Mouse (Mus musculus): ENCODE data around the gene Tceal3. TPM values are rescaled to one million over a fixed set of nuclear protein-coding genes. Genes with fewer than 3 reads are reported as not detected.
"Not testable (repeated sequence)": the region's sequence is repeated elsewhere in the genome, so short reads cannot be mapped to it uniquely, and the experiment has no call there.

Gene Tceal3
- polyA plus RNA-seq (2016; fragmentation: Nextera tagmentation; extraction: Ambion mirVana), result 2.7 and 4.8 TPM in 2 replicates

GRCm38 (mm10) chrX:136590199-136590896 lies at the start of gene Tceal3:
Tceal3 (plus strand) TSS chrX:136590842.
- Histone ChIP-seq H3K4me1 (no peaks in the 10 kb centered on the region), H3K36me3 (no peaks in the 10 kb centered on the region), H3K9me3 (replicated peaks) (no peaks in the 10 kb centered on the region), H3K4me3 (no peak within 1 kb of the TSS), H3K27ac (no peak within 1 kb of the TSS), H3K27me3 (ENCODE audit: low read depth, poor library complexity, severe bottlenecking) (0 out of 2 replicates have a peak, but pooled peaks cover 12% of the 10 kb centered on the region)
- DNase-seq (ENCODE audit: low spot score), result no peak
- 51% methylated on average over 12 of the region's 12 CpGs for WGBS

DNA sequence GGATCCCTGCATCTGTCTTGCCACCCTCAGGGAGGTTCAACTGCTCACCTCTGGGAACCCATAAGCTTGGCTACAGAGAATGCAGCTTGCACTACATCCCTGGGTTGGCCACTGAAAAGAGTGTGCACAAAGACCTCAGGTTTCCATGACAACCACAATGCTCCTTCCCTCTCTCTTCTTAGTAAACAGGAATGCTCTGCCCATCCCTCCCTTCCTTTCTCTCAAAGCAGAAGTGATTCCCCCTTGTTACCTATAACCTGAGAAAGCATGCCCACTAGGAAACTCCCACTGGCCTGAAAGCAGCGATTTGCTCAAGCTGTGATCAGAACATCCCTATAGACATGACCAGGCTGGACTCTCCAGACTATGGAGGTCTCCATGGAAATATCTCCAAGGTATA lies 46.7 kb upstream of the Tceal3 start, which contains the start of gene Kir3dl2:
Kir3dl2 (minus strand) TSS at position 101 of the 400 bp plus-strand sequence.
- H3K4me1 ChIP-seq; H3K36me3 ChIP-seq; H3K27ac ChIP-seq; DNase-seq (ENCODE audit: low spot score); H3K9me3 ChIP-seq (replicated peaks); H3K4me3 ChIP-seq; H3K27me3 ChIP-seq (ENCODE audit: low read depth, poor library complexity, severe bottlenecking): not testable (repeated sequence)
- 78% methylated on average over 1 of the region's 1 CpGs for WGBS

- H3K4me3 ChIP-seq; DNase-seq (ENCODE audit: low spot score); H3K36me3 ChIP-seq; H3K4me1 ChIP-seq; H3K27ac ChIP-seq; H3K27me3 ChIP-seq (ENCODE audit: low read depth, poor library complexity, severe bottlenecking); H3K9me3 ChIP-seq (replicated peaks): not testable (repeated sequence)
- 93% methylated on average over 9 of the region's 9 CpGs for WGBS
Measured at GRCm38 (mm10) chrX:136569094-136569493, 21.5 kb upstream of the Tceal3 start.

- no peaks in the 10 kb centered on the region for H3K36me3 ChIP-seq
- DNase-seq (ENCODE audit: low spot score), result no peak
- WGBS, result 89% methylated on average over 1 of the region's 1 CpGs
Measured at GRCm38 (mm10) chrX:136584617-136585016, 6.0 kb upstream of the Tceal3 start.

DNA sequence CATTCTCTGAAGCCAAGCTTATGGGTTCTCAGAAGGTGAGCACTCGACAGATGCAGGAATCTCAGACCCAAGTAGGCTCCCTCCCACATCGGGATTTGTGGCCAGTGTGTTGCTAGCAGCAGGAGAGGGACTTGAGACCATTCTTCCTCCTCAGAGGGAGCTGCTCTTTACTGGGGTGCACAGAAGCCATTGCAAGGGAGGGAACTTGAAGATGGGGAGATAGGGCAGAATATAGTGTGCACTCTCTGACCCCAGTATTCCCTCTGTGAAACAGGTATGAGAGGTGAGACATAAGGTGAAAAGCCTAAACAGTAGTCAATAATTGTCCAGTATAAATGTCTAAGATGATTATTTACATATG lies 235 bp downstream of the Tceal3 start:
- Histone ChIP-seq H3K36me3 (no peaks in the 10 kb centered on the region), H3K4me1 (no peaks in the 10 kb centered on the region), H3K27ac (no peak overlapping the region), H3K9me3 (replicated peaks) (no peaks in the 10 kb centered on the region), H3K27me3 (ENCODE audit: low read depth, poor library complexity, severe bottlenecking) (0 out of 2 replicates have a peak, but pooled peaks cover 12% of the 10 kb centered on the region), H3K4me3 (no peak overlapping the region)
- no peak for DNase-seq (ENCODE audit: low spot score)
- 28% methylated on average over 2 of the region's 2 CpGs for WGBS

More at GRCm38 (mm10) chrX:136584617-136585016, 6.0 kb upstream of the Tceal3 start:
- H3K27me3 ChIP-seq (ENCODE audit: low read depth, poor library complexity, severe bottlenecking), result no peaks in the 10 kb centered on the region
- no peaks in the 10 kb centered on the region for H3K4me1 ChIP-seq
- H3K4me3 ChIP-seq, result no peak overlapping the region
- no peak overlapping the region for H3K27ac ChIP-seq
- no peaks in the 10 kb centered on the region for H3K9me3 ChIP-seq (replicated peaks)

GRCm38 (mm10) chrX:136599416-136599815 lies 8.8 kb downstream of the Tceal3 start:
- peak; percentile 30 for DNase-seq (ENCODE audit: low spot score)
- Histone ChIP-seq H3K4me3 (no peak overlapping the region), H3K36me3 (no peaks in the 10 kb centered on the region), H3K27me3 (ENCODE audit: low read depth, poor library complexity, severe bottlenecking) (no peaks in the 10 kb centered on the region; the same call in 1 of the 2 replicates), H3K4me1 (no peaks in the 10 kb centered on the region), H3K9me3 (replicated peaks) (no peaks in the 10 kb centered on the region), H3K27ac (no peak overlapping the region)
- WGBS, result 22% methylated on average over 3 of the region's 3 CpGs

DNA sequence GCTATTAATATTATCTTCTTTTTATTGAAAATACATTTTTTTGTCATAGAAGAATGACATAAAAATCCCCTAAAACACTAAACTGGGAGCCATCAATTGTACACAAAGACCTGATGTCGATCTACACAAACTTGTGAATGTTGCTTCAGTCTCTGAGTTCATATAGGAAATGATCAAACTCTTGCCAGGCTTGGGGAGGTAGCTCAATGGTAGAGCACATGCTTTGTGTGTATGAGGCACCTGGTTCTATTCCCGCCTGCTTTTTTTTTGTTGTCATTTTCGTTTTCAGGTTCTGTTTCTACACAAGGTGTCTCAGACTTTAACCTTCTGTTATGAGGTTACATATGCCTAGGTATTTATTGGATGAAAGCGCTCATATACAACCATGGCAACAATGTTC lies 16.3 kb downstream of the Tceal3 start:
- no peak for DNase-seq (ENCODE audit: low spot score)
- Histone ChIP-seq H3K27me3 (ENCODE audit: low read depth, poor library complexity, severe bottlenecking) (peaks cover 18% of the 10 kb centered on the region), H3K27ac (no peak overlapping the region), H3K36me3 (no peaks in the 10 kb centered on the region), H3K4me1 (no peaks in the 10 kb centered on the region), H3K4me3 (no peak overlapping the region), H3K9me3 (replicated peaks) (no peaks in the 10 kb centered on the region)
- 92% methylated on average over 4 of the region's 4 CpGs for WGBS

DNA sequence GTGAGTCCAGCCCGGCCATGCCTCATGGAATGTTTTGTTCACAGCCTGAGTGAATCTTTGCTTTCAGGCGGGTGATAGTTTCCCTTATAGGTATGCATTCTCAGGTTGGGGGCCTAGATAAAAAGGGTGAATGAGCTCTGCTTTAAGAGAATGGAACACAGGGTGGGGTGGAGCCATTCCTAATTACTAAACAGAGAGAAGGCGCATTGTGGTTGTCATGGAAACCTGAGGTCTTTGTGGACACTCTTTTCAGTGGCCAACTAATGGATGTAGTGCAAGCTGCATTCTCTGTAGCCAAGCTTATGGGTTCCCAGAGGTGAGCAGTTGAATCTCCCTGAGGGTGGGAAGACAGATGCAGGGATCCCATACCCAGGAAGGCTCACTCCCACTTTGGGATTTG lies 16.8 kb downstream of the Tceal3 start:
- Histone ChIP-seq H3K36me3 (no peaks in the 10 kb centered on the region), H3K27ac (no peak overlapping the region), H3K4me3 (no peak overlapping the region), H3K4me1 (no peaks in the 10 kb centered on the region), H3K27me3 (ENCODE audit: low read depth, poor library complexity, severe bottlenecking) (peaks cover 22% of the 10 kb centered on the region), H3K9me3 (replicated peaks) (no peaks in the 10 kb centered on the region)
- no peak for DNase-seq (ENCODE audit: low spot score)
- 86% methylated on average over 3 of the region's 3 CpGs for WGBS

DNA sequence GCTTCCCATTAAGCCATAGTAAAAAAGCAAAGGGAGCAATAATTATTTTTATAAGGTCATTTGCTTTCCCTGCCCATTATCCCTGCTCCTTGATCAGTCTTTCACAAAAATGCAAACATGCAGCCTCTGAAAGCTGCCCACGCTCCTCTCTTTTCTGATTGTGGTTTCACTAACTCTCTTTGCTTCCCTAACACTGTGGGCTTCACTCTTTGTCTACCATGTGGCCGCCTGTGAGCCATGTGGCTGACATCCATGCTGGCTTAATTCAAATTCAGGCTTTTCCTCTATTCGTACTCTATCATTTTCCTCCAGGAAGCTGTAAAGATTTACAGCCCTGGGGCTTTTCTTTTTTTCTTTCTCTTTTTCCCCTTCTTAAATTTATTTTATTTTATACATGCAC lies 20.7 kb downstream of the Tceal3 start:
- Histone ChIP-seq H3K9me3 (replicated peaks) (no peaks in the 10 kb centered on the region), H3K36me3 (no peaks in the 10 kb centered on the region), H3K27ac (no peak overlapping the region), H3K4me3 (no peak overlapping the region), H3K4me1 (no peaks in the 10 kb centered on the region), H3K27me3 (ENCODE audit: low read depth, poor library complexity, severe bottlenecking) (peaks cover 22% of the 10 kb centered on the region)
- no peak for DNase-seq (ENCODE audit: low spot score)
- WGBS, result 85% methylated on average over 3 of the region's 3 CpGs

DNA sequence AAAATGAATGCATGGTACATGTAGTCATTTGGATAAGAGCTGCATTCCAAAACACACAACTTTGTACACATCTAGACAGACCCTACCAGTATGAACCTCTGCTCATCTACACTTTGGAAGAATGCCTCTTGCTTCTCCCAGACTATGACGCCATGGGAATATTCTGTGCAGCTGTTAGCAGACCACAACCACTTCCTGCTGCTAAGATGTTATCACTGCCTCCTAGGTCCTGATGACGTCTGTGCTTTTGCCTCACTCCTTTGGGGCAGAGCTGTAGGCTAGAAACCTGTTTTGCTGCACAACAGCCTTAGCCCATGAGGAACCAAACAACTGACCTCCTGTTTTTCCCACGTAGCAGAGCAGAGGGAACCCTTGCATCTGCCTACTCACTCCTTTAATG lies 25.2 kb downstream of the Tceal3 start:
- 45% methylated on average over 3 of the region's 3 CpGs for WGBS

GRCm38 (mm10) chrX:136624905-136625569 lies 34.4 kb downstream of the Tceal3 start:
- Histone ChIP-seq H3K4me3 (no peak overlapping the region), H3K36me3 (no peaks in the 10 kb centered on the region), H3K9me3 (replicated peaks) (no peaks in the 10 kb centered on the region), H3K4me1 (no peaks in the 10 kb centered on the region), H3K27me3 (ENCODE audit: low read depth, poor library complexity, severe bottlenecking) (0 out of 2 replicates have a peak, but pooled peaks cover 14% of the 10 kb centered on the region), H3K27ac (no peak overlapping the region)
- WGBS, result 52% methylated on average over 9 of the region's 9 CpGs
- peak; percentile 35 for DNase-seq (ENCODE audit: low spot score)

More for the DNA sequence above, 25.2 kb downstream of the Tceal3 start:
- not testable (repeated sequence) for H3K27ac ChIP-seq; H3K36me3 ChIP-seq; H3K4me1 ChIP-seq; H3K9me3 ChIP-seq (replicated peaks); H3K4me3 ChIP-seq; DNase-seq (ENCODE audit: low spot score)
- peaks cover 11% of the 10 kb centered on the region for H3K27me3 ChIP-seq (ENCODE audit: low read depth, poor library complexity, severe bottlenecking)

DNA sequence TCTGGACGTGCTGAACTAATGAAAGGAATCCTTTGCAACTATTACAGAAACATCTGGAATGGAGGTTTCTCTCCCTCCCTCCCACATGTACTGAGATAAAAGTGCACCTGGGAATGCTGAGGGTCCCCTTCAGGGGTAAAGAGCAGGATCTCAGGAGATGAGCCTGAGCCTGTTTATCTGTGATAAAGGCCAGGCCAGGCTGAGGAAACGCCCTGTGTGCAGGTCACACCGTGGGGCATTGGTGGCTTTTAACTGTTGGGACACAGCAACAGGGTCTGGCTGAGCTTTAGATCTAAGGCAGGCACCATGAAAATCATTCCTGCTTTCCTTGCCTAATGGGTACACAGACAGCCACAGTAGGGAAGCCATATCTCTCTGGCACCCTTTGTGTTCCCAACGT lies 35.3 kb downstream of the Tceal3 start:
- no peaks in the 10 kb centered on the region for H3K4me1 ChIP-seq
- H3K27me3 ChIP-seq (ENCODE audit: low read depth, poor library complexity, severe bottlenecking), result 0 out of 2 replicates have a peak, but pooled peaks cover 14% of the 10 kb centered on the region
- DNase-seq (ENCODE audit: low spot score), result no peak
- WGBS, result 59% methylated on average over 4 of the region's 4 CpGs
- H3K4me3 ChIP-seq, result no peak overlapping the region
- no peaks in the 10 kb centered on the region for H3K9me3 ChIP-seq (replicated peaks)
- no peaks in the 10 kb centered on the region for H3K36me3 ChIP-seq
- no peak overlapping the region for H3K27ac ChIP-seq

DNA sequence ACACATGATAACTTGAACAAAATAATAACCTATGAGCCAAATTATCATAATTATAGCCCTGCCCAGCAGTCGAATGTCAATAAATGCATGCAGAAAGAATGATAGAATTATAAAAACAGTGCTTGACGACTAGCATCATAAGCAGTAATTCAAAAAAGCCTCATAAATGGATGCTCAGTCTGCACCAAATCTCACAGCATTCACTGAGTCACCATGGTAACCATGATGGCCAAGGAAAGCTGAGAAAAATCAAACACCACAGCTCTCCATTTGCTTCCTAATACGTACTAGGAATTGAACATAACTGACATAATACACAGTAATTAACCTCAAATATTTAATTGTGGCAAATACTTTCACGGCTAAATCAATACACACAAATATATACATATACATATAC lies 44.5 kb downstream of the Tceal3 start:
- 85% methylated on average over 4 of the region's 4 CpGs for WGBS
- DNase-seq (ENCODE audit: low spot score), result no peak

More for the DNA sequence above, 44.5 kb downstream of the Tceal3 start:
- Histone ChIP-seq H3K27ac (no peak overlapping the region), H3K4me3 (no peak overlapping the region), H3K9me3 (replicated peaks) (no peaks in the 10 kb centered on the region), H3K27me3 (ENCODE audit: low read depth, poor library complexity, severe bottlenecking) (peaks cover 10% of the 10 kb centered on the region; the same call in 1 of the 2 replicates), H3K36me3 (no peaks in the 10 kb centered on the region), H3K4me1 (no peaks in the 10 kb centered on the region)
